Mouse (Mus musculus) embryo, embryonic 10 days (tissue): ENCODE data around the gene Gfod1.

Experiments used
- DNase-seq: peaks from one replicate; pipeline ENCODE4 v3.0.0-alpha.2; 2015; ENCODE audit warnings: low spot score

The Gfod1 gene

DNA sequence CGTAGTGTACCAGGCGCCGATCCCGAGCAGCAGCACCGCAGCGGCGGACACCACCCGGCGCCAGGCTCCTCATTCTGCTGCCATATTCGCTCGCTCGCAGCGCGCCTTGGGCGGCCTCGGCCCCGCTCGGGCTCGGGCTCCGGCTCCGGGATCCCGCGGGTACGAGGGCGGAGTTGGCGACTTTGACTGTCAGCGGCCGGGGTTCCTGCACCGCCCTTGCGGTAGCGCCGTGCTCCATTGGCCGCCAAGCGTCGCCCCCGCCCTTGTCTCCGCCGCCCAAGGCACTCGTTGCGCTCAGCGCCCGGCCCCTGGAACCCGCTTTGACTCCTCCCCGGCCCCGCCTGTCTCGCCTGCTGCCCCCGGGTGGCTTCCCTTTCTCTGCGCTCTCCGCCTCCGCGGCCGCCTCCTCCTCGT is at the start of gene Gfod1:
Gene Gfod1, minus strand, starts transcription at position 155 of the 414 bp plus-strand sequence.
- peak; percentile 96 for DNase-seq

DNA sequence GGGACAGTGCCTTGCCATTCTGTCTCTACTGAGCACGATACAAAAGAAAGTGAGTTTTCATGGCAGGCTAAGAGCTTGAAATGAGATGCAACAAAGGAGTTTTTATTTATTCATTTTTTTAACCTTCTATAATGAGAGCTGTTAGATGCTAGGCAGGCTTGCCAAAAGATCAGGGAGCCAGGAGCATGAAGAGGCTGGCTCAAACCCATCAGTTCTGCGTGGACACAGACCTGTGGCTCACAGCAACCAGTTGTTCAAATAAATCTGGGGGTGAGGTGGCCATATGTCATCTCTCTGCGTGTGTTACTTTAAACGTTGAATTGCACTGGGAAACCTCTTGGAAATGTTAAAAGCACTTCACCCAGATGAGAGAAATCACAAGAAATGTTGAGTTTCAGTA is 49.4 kb upstream of the Gfod1 start:
- no peak for DNase-seq

DNA sequence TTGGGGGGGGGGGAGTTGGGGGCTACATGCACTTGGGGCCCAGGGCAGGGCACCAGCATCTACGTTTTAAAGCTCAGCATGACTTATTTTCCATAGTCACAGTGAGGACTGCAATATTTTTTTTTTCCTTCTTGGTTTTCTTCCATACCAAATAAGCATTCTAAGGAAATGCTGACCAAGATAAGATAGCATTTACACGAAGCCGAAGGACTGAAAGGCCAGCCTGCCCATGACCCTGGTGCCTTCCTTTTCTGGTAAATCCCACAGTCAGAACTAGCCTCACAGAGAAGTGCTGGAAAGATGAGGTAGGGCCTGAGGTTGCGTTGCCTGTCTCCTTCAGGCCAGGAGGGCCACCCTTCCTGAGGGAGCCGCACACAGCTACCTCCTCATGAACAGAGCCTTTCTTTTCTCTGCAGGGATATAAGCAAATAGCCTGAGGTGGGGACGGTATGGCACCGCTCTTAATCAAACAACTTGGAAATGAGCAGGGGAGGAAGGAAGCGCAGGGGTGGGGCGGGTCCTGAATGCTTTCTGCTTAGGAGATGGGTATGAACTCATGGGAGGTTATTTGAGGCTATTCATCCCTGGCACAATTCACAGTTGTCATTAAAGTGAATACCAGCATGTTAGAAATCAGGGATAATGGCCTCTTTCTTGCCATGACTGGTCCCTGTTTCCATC is 46.7 kb upstream of the Gfod1 start:
- no peak for DNase-seq

DNA sequence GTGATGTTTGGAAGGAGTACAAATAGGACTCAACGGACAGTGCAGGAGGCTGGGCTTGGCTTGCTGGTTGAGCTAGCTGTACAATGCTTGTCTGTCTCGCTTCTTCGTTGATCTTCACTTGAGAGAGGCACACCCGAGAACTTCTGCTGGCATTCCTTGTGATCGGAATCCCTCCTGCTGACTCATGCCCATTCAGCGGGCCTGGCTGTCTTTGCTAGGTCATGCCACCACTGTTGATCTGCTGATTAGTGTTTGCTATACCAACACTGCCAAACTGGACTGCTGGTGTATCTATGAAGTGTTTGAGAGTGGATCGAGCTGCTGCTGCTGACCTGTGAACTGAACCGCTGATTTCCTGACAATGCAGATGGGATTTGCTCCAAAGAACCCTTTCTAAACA is 45.4 kb upstream of the Gfod1 start:
- DNase-seq, result no peak

DNA sequence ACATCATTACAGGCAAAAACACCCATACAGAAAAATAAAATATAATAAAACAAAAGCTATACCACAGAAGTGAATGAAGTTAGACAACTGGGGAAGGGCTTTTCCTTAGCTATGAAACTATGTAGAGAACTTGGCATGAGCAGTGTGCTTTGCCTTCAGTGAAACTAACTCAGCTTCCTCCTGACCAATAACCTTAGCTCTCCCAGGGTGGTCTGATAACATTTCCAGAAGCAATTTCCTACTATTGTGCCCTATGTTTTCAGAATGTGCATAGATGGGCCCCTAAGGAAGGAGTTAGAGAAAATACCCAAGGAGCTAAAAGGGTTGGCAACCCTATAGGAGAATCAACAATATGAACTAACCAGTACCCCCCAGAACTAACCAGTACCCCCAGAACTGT is 42.9 kb upstream of the Gfod1 start:
- DNase-seq, result no peak

DNA sequence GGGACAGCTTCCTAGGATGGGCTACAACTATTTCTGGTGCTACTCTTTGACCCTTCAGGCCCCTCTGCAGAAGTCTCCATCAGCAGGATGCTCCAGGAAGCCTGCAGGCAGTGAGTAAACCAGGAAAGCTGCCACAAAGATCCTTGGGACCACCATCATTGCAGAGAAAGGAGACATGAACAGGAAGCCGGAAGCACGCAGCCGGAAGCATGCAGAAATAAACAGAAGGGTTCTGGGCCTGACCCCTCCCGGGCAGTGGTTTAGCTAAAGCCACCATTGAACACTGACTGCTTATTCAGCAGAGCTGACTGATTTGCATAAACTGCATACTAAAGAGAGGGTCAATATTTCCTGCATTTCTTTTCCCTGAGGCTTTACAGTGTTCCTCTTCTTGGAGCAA is 34.7 kb upstream of the Gfod1 start:
- no peak for DNase-seq

DNA sequence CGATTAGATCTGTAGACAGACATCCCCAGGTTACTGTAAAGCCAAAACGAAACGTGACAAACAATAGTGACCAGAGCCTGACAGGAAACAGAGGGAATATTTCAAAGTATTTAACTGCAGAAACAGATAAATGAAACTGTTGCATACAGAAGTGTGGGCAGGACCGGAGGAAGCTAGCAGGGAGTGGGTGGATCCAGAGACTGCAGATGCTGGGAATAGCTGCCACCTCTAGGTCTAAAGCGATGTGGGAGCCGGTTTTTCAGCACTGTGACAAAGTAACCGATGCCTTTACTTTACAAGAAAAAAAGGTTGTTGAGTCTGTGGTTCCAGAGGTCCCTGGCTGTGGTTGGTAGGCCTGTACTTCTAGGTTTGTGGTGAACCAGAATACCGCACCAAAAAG is 34.0 kb upstream of the Gfod1 start:
- DNase-seq, result no peak

DNA sequence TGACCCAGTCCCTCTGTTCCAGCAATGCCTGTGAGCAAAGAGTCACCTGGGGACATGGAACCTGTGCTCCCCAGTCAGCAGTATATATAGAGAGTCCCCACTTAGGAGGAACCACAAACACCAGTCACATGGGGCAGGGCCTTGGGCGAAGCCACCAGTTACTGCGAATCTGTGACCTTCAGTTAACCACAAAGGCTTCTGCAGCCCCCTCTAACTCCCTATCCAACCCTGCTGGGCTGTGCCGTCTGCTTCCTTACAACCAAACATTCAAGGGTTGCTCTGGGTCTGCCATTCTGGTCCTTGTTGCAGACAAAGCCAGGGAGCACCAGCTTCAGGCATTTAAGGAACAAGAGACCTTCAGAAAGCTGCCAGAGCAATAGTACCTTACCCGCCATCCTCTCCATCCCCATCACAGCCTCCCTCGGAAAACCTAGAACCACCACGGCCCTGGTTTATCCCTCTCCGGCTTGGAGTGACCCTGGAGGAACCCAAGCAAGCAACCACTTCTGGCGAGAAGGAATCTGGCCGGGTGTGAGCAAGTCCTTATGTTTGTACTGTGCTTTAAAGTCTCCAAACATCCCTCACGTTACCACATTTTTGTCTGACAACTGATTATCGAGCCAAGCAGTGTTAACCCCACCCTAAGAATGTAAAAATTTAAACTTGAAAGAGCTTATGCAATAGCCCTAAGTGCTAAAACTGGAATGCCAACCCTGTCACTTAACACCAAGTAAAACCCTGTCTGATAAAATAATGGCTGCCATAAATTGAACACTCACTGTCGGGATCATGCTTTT is 32.7 kb upstream of the Gfod1 start:
- no peak for DNase-seq

DNA sequence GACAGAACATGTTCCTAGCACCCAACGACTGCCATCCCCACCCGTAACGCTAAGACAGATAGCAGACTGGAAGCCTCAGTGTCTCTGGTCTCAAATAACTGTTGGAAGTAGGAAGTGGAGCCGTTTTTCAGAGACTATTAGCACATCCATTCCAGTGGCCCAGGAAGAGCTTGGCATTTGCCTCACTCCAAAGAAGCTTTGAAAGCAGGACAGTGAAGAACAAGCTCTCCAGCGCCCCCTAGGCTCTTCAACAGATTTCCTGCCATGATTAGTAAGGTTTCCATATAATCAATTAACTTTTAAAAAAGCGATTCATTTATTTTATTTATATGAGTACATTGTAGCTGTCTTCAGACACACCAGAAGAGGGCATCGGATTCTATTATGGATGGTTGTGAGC is 28.6 kb upstream of the Gfod1 start:
- DNase-seq, result peak; percentile 65

DNA sequence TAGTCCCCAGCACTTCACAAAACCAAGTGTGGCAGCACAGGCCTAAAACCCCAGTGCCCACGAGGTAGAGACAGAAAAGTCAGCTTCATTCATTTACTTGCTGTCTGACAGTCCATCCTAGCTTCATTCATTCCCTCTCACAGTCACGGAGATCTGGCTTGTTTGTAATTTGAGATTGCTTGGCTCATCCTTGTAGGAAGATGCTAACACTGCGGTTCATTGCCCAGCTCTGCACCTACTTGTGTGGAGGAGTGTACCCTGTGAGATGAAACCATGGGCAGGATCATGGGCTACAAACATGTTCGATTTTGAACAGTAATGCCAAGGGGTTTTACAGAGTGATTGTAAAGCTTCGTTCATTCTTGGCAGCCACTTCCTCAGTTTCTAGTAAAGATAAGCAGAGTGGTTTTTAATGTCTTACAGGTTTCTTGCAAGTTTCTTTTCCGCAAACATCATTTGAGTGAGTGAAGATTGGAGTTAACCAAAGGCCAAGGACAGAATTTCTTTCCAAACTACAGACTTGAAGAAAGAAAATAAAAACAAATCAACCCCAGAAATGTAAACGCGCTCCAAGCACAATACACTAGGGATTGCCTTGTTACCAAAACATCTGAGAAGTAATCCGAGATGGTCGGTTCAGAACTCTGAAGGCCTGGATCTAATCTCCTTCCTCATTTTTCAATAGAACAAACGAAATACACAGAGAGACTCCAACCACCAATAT is 27.9 kb upstream of the Gfod1 start:
- no peak for DNase-seq

DNA sequence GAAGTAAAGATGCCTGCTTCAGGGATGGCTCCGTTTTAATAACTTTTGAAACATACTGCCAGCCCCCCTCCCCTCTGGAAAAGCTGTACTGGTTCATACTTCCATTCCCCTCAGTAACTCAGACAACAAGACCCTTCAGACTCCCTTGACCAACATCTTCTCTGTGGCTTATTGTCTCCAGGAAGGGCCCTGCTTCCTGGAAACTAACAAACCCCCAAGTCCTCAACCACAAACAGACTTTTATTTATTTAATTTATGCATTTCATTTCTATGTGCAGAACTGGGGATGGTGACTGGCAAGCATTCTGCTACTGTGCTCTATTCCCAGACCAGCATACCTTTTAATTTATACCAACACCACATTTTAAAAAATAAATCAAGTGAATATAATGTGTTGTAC is 21.5 kb upstream of the Gfod1 start:
- no peak for DNase-seq

DNA sequence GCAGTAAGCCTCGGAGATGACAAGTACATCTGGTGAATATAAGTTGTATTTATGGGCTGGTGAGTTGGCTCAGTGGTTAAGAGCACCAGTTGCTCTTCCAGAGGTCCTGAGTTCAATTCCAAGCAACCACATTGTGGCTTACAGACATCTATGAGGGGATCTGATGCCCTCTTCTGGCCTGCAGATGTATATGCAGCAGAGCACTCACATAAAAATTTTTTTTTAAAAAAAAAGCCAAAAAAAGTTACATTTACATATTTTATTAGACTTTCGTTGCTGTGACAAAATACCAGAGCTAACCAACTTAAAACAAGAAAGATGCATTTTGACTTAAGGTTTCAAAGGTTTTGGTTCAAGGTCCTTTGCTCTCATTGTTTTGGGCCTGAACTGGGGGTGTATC is 17.5 kb upstream of the Gfod1 start:
- DNase-seq, result no peak

DNA sequence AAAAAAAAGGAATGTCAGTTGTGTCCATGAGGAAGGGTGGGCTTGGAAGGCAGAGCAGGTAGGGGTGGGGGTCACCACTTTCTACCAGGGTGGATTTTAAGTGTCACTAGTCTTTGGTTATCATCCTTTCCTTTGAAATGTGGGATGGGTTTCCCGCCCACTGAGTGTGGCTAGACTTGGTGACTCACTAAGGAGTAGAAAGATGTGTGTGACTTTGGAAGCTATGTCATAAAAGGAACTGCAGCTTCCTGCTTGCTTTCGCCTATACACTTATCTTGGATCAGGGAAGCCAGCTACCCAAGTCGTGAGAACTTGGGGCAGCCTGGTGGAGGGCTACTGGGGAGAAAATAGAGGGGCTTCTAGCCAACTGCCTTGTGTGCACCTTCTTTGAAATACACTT is 15.4 kb upstream of the Gfod1 start:
- DNase-seq, result no peak

DNA sequence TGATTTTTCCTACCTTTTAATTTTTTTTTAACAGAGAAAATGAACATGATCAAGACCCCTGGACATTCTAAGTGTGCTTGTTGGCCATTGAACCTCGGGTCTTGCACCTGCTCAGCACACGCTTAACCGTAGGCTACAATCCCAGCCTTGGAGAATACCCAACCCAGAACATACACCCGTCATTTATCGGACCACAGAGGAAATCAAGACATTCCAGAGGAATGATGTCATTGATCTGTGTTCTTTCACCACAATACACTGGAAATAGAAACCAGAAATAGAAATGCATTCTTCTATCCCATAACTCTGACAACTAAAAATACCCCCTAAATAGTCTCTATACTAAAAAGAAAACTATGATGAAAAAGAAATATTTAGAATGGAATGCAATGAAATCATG is 13.4 kb upstream of the Gfod1 start:
- DNase-seq, result no peak

DNA sequence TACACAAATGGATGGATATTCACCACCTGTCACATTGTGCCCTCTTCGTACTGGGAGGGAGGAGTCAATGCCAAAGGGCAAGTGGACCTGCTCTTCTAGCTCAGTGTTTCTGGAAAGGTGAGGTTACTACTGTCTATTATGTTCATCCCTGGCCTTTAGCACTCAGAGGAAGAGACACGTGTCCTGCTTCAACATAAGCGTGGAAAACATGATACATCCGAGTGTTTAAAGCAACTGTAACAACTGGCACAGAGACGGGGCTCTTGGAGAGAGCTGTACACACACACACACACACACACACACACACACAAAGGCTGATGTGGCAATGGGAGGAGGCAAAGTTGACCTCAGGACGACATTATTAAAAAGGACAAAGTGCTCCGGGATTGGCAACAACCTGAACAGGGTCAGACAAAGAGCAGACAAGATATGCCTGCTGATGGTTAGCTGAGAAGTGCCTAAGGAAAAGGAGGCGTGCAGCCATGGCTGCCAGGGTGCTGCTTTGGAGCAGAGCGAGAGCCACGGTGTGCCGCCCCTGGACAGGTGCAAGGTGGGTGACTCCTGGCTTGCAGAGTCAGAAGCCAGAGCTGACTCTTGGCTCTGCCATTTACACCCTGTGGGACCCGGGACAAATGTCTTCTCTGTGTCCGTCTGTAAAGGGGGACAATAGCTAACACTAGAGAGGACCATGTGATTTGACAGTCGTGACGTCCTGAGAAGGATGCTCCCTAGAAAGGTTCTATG is 1.4 kb upstream of the Gfod1 start:
- no peak for DNase-seq

DNA sequence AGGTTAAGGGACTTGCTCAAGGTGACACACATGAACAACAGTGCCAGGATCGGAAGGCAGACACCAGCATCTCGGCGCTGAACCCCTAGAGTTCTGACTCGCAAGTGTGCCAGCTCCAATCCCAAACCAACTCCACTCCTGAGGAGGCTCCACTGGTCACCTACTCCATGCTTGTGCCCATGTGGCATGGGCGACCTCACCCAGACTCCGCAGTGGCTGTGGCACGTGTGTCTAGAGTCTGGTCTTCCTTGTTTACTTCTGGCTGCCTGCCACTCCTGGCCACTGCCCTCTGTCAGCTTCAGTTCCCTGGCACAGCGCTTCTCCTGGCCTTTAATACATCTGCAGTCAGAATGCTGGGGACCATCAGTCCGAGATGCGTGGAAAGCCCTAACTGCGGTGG is 728 bp upstream of the Gfod1 start:
- DNase-seq, result no peak

DNA sequence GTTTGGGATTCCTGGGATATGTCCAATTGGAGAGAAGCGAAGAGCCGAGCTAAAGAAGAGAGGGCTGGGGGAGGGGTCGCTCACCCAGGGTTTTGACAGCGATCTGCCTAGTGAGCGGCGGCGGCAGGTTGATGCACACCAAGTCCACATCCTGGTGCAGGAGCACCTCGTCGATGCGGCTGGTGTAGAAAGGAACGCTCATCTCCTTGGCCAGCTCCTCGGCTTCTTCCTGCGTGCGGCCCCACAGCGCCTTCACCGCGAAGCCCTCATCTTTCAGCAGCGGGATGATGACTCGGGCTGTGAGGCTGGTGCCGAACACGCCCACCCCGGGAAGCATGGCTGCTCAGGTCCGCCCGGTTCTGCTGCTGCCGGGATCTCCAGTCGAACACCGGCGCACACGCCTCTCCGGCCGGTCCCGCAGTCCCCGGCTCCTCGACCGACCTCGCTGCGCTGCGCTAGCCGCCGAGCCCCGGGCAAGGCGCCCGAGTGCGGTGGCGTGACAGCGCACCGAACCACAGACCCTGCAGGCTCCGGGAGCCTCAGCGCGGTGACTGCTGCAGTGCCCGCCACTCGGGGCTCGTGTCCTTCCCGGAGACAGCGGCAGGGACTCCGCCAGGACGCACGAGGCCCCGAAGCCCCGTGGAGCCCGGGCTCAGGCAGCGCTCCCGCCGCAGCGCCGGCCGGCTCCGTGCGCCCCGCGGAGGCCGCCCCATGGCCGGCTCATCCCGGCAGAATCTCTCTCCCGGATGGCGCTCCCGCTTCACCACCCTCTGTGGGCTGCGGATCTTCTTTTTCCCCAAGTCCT is 609 bp downstream of the Gfod1 start:
- DNase-seq, result peak; percentile 34

DNA sequence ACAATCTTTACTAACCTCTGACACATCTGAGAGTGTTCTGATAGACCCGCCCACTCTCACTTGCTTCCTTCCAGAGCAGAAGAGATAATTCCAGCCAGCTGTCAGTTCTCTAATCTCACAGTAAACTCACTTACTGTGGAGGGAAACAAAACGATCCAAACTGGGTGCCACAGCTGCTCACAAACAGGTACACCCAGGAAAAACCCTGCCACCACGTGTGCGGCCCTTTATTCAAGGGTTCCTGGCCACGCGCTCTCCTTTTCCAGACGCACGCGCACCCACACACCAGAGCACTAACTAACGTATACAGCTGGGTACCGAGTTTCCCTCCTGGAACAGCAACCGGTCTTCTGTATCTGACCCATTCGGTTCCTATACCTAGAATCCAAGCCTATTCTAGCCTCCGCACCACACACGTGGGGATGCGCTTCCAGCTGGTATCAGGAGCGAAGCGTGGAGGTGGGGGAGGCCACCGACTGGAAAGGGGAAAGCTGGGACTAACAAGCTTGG is 1.3 kb downstream of the Gfod1 start:
- DNase-seq, result peak; percentile 27

DNA sequence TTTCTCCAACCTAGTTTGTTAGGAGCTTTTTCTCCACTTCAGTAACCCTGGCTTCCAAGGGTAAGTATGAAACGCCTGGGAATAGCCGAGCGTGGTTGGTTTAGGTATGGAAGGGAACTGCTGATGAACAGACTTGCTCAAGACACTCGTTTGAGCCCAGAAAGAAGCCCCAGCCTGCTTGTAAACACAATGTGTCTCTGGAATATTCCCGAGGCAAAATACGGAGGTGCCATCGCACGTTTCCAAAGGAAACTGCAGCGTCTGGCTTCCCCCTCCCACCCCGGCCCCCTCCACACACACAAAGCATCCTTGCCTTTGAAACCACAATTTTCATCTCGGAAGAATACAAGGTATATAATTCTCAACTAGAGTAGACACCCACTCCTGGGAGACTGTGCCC is 1.7 kb downstream of the Gfod1 start:
- DNase-seq, result no peak

DNA sequence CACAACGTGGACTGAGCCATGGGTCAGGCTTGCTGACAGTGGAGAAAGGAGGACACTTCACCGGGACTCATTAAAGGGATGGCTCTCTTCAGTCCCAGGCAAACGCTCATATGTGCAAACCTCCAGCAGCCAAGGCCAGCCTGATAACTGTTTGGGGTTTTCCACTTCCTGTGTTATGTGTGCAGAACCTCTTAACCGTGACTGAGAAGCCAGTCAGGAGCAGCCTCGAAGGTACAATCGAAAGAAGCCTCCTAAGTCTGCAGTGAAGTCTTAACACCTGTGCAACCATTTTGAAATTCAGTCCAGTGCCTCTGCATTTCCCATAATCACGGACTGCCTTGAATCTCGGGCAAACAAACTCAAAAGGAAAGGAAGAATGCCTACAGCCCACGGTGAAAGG is 3.1 kb downstream of the Gfod1 start:
- DNase-seq, result no peak

DNA sequence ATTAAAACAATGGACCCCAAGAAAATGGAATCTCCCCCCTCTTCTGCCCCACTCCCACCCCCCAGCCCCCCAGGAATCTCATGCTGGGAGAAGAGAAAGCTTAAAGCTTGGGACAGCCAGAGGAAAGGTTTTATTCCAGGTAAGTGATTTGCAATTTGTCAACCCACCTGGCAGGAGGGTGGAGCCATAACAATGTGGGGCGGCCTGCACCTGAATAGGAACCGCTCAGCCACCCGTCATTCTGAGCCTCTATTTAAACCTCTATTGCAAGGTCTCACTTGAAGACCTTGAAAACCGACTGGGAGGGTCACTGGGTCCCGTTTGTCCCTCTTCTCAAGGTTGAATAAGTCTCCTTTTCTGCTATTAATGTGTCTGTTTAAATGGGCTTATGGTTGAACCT is 3.6 kb downstream of the Gfod1 start:
- DNase-seq, result no peak
